Mouse (Mus musculus) hindbrain, embryonic 11.5 days (tissue): ENCODE data around the gene Angptl3. TPM values are rescaled to one million over a fixed set of nuclear protein-coding genes. Genes with fewer than 3 reads are reported as not detected.

Experiments
- ATAC-seq: fragments of 200-750 bp; cut with Nextera tagmentation; 2 replicates; pipeline ENCODE4 v1.8.0; 2017; ENCODE audit warnings: mild to moderate bottlenecking, moderate TSS enrichment, moderate library complexity; ENCODE audit not compliant: low FRiP score
- DNase-seq: peaks from one replicate; pipeline ENCODE4 v3.0.0-alpha.2; 2015; ENCODE audit warnings: low spot score
- H3K27ac ChIP-seq: fragments of 300-500 bp; sonication (generic); 2 replicates; pipeline ENCODE4 v1.5.1; 2014; ENCODE audit warnings: mild to moderate bottlenecking, low read depth, low read length
- H3K27me3 ChIP-seq: fragments of 300-500 bp; sonication (generic); 2 replicates; pipeline ENCODE4 v1.6.1; 2014; ENCODE audit warnings: mild to moderate bottlenecking, low read length, moderate library complexity, mixed read lengths; ENCODE audit not compliant: control insufficient read depth, insufficient read depth
- H3K36me3 ChIP-seq: fragments of 300-500 bp; sonication (generic); 2 replicates; pipeline ENCODE4 v1.6.1; 2014; ENCODE audit warnings: mild to moderate bottlenecking, low read length, moderate library complexity, mixed read lengths; ENCODE audit not compliant: control insufficient read depth, insufficient read depth
- H3K4me1 ChIP-seq: fragments of 300-500 bp; sonication (generic); replicated peaks from 2 replicates; pipeline ENCODE4 v1.6.1; 2014; ENCODE audit warnings: low read length, mixed read lengths; ENCODE audit not compliant: control insufficient read depth, insufficient read depth
- H3K4me2 ChIP-seq: fragments of 300-500 bp; sonication (generic); replicated peaks from 2 replicates; pipeline ENCODE4 v1.6.1; 2014; ENCODE audit warnings: mild to moderate bottlenecking, low read depth, low read length
- H3K4me3 ChIP-seq: fragments of 300-500 bp; sonication (generic); 2 replicates; pipeline ENCODE4 v1.5.1; 2014; ENCODE audit warnings: low read depth, low read length
- H3K9ac ChIP-seq: fragments of 300-500 bp; sonication (generic); 2 replicates; pipeline ENCODE4 v1.6.1; 2014; ENCODE audit warnings: low read depth, low read length
- H3K9me3 ChIP-seq: fragments of 300-500 bp; sonication (generic); 2 replicates; pipeline ENCODE4 v1.6.1; 2016; ENCODE audit warnings: low read length; ENCODE audit not compliant: control insufficient read depth
- WGBS: fragments of 180-500 bp; shearing (Covaris S2); extraction: QIAGEN DNeasy Blood & Tissue Kit; methylation state at CpG from one replicate; pipeline ENCODE4 v1.1.7; 2014; 5-methylcytosine and 5-hydroxymethylcytosine counted together
- polyA plus RNA-seq: library from polyadenylated mRNA; unstranded; fragments of >200 nt; fragmentation: Nextera tagmentation; extraction: Ambion mirVana; gene quantifications from 2 replicates; pipeline ENCODE4 v1.2.1, GENCODE M21; 2014

Angptl3 gene
- 1.0 and 1.5 TPM in 2 replicates for polyA plus RNA-seq

GRCm38 (mm10) chr4:99030686-99031085, at the start of gene Angptl3:
Gene Angptl3, plus strand, starts transcription at chr4:99030954.
- Histone ChIP-seq H3K4me3 (no peak within 1 kb of the TSS), H3K9ac (no peak within 1 kb of the TSS), H3K36me3 (no peaks in the 10 kb centered on the region), H3K27me3 (no peaks in the 10 kb centered on the region), H3K27ac (no peak within 1 kb of the TSS), H3K9me3 (no peaks in the 10 kb centered on the region), H3K4me1 (no peaks in the 10 kb centered on the region), H3K4me2 (no peak within 1 kb of the TSS)
- DNase-seq = no peak
- no peak for ATAC-seq
- WGBS = 69% methylated on average over 2 of the region's 2 CpGs

- no peaks in the 10 kb centered on the region for H3K27me3 ChIP-seq
- ATAC-seq = no peak
- 91% methylated on average over 8 of the region's 8 CpGs for WGBS
- no peak overlapping the region for H3K4me2 ChIP-seq
- H3K4me3 ChIP-seq = no peak overlapping the region
- no peak overlapping the region for H3K9ac ChIP-seq
- DNase-seq = no peak
- H3K36me3 ChIP-seq = no peaks in the 10 kb centered on the region; the same call in 1 of the 2 replicates
- no peaks in the 10 kb centered on the region for H3K9me3 ChIP-seq
- no peak overlapping the region for H3K27ac ChIP-seq
- no peaks in the 10 kb centered on the region for H3K4me1 ChIP-seq
Measured at GRCm38 (mm10) chr4:98984701-98985100, 46.1 kb upstream of the Angptl3 start.

- no peaks in the 10 kb centered on the region for H3K36me3 ChIP-seq
- no peak overlapping the region for H3K9ac ChIP-seq
- no peak overlapping the region for H3K4me2 ChIP-seq
- H3K4me3 ChIP-seq = no peak overlapping the region
- no peak overlapping the region for H3K27ac ChIP-seq
- no peak for DNase-seq
- no peak for ATAC-seq
- no peaks in the 10 kb centered on the region for H3K9me3 ChIP-seq
- no peaks in the 10 kb centered on the region for H3K4me1 ChIP-seq
- WGBS = 85% methylated on average over 4 of the region's 4 CpGs
- no peaks in the 10 kb centered on the region for H3K27me3 ChIP-seq
Measured at GRCm38 (mm10) chr4:98993491-98993890, 37.3 kb upstream of the Angptl3 start.

- H3K27ac ChIP-seq = no peak overlapping the region
- no peak overlapping the region for H3K4me3 ChIP-seq
- no peaks in the 10 kb centered on the region for H3K27me3 ChIP-seq
- DNase-seq (no peak), ATAC-seq (no peak)
- H3K36me3 ChIP-seq = no peaks in the 10 kb centered on the region
- no peaks in the 10 kb centered on the region for H3K4me1 ChIP-seq
- 97% methylated on average over 2 of the region's 2 CpGs for WGBS
- no peaks in the 10 kb centered on the region for H3K9me3 ChIP-seq
- no peak overlapping the region for H3K9ac ChIP-seq
- no peak overlapping the region for H3K4me2 ChIP-seq
Measured at GRCm38 (mm10) chr4:99005574-99005973, 25.2 kb upstream of the Angptl3 start.

GRCm38 (mm10) chr4:99006319-99006718, 24.4 kb upstream of the Angptl3 start:
- 94% methylated on average over 2 of the region's 2 CpGs for WGBS
- H3K4me1 ChIP-seq = no peaks in the 10 kb centered on the region
- no peak for DNase-seq

GRCm38 (mm10) chr4:99011039-99011438, 19.7 kb upstream of the Angptl3 start:
- no peaks in the 10 kb centered on the region for H3K9me3 ChIP-seq
- WGBS = 90% methylated on average over 4 of the region's 4 CpGs
- H3K36me3 ChIP-seq = no peaks in the 10 kb centered on the region
- no peak overlapping the region for H3K4me2 ChIP-seq
- no peaks in the 10 kb centered on the region for H3K27me3 ChIP-seq
- ATAC-seq (no peak), DNase-seq (no peak)
- no peak overlapping the region for H3K27ac ChIP-seq
- no peak overlapping the region for H3K4me3 ChIP-seq
- H3K4me1 ChIP-seq = no peaks in the 10 kb centered on the region
- H3K9ac ChIP-seq = no peak overlapping the region

More at GRCm38 (mm10) chr4:99006319-99006718, 24.4 kb upstream of the Angptl3 start:
- Histone ChIP-seq H3K27me3 (no peaks in the 10 kb centered on the region), H3K9me3 (no peaks in the 10 kb centered on the region), H3K27ac (no peak overlapping the region), H3K36me3 (no peaks in the 10 kb centered on the region), H3K4me3 (no peak overlapping the region), H3K9ac (no peak overlapping the region), H3K4me2 (no peak overlapping the region)
- ATAC-seq = no peak

- Histone ChIP-seq H3K27ac (no peak overlapping the region), H3K4me2 (no peak overlapping the region), H3K27me3 (no peaks in the 10 kb centered on the region), H3K9ac (no peak overlapping the region), H3K4me3 (no peak overlapping the region), H3K4me1 (no peaks in the 10 kb centered on the region), H3K9me3 (no peaks in the 10 kb centered on the region), H3K36me3 (no peaks in the 10 kb centered on the region)
- ATAC-seq = no peak
- no peak for DNase-seq
- WGBS = 97% methylated on average over 8 of the region's 8 CpGs
Measured at GRCm38 (mm10) chr4:99022221-99022620, 8.5 kb upstream of the Angptl3 start.

GRCm38 (mm10) chr4:99028377-99028776, 2.4 kb upstream of the Angptl3 start:
- Histone ChIP-seq H3K9ac (no peak overlapping the region), H3K27ac (no peak overlapping the region), H3K27me3 (no peaks in the 10 kb centered on the region), H3K4me3 (no peak overlapping the region), H3K4me2 (no peak overlapping the region), H3K4me1 (no peaks in the 10 kb centered on the region), H3K9me3 (no peaks in the 10 kb centered on the region), H3K36me3 (no peaks in the 10 kb centered on the region)
- DNase-seq (no peak), ATAC-seq (no peak)
- WGBS = 94% methylated on average over 5 of the region's 5 CpGs

GRCm38 (mm10) chr4:99032921-99033320, 2.2 kb downstream of the Angptl3 start:
- H3K4me2 ChIP-seq = no peak overlapping the region
- DNase-seq (no peak), ATAC-seq (no peak)
- H3K27me3 ChIP-seq = no peaks in the 10 kb centered on the region
- H3K27ac ChIP-seq = no peak overlapping the region
- no peaks in the 10 kb centered on the region for H3K4me1 ChIP-seq
- no peaks in the 10 kb centered on the region for H3K36me3 ChIP-seq
- no peak overlapping the region for H3K4me3 ChIP-seq
- WGBS = 89% methylated on average over 4 of the region's 4 CpGs
- no peak overlapping the region for H3K9ac ChIP-seq
- H3K9me3 ChIP-seq = no peaks in the 10 kb centered on the region
